Mouse (Mus musculus) left cerebral cortex, adult 11 months (tissue): ENCODE data around the gene Setx.

Experiments
- DNase-seq: peaks from one replicate; pipeline ENCODE4 v3.0.0; 2022; ENCODE audit warnings: low spot score

Gene Setx

DNA sequence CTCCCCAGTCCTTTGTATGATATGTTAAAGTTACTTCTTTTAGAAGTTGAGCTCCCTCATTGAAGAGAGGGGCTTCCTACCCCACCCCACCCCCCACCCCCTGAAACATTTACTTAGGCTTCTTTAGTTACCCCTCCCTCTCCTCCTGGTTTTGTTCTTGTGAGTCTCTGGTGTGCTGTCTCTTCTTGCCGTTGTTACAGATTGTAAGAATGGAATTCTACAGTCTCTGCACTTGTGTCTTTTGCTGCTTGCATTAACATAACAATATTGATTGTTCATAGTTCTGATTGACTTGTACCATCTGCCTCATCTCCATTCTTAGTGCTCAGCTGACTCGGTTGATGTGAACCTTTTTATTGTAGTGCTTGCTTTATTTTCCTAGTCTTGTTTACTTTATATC, 28.0 kb downstream of the Setx start:
- no peak for DNase-seq

DNA sequence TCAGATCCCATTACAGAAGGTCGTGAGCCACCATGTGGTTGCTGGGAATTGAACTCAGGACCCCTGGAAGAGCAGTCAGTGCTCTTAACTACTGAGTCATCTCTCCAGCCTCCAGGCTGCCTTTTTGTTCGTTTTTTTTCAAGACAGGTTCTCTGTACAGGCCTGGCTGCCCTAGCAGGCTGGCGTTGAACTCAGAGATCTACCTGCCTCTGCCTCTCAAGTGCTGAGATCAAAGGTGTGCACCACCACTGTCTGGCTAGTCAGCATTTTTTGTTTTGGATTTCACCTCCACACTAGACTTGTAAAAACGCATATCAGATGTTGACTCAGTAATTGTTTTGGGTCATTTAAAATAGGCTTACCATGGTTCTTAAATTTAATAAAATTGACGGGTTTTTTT, 44.1 kb downstream of the Setx start:
- DNase-seq = no peak

GRCm38 (mm10) chr2:29174887-29175286, 50.9 kb downstream of the Setx start:
- DNase-seq = no peak

GRCm38 (mm10) chr2:29179810-29180209, 55.8 kb downstream of the Setx start:
- DNase-seq = no peak

DNA sequence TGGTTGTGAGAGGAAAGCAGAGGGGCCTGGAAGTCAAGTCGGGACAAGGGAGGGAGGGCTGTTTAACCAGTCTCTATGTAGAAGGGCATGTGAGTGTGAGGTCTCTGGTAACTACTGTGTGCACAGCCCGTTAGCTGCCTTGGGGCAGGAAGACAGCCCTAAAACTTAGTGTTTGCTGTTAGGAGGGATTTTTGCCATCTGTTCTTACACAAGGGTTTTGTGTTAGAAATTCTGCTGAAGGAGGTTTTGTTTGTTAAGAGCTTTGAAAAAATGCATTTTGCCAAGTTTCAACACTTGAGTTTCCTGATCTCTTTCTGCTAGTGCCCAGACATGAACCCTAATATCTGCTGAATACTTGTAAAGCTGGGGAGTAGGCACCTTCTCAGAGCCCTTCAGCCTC, 57.1 kb downstream of the Setx start:
- DNase-seq = no peak

DNA sequence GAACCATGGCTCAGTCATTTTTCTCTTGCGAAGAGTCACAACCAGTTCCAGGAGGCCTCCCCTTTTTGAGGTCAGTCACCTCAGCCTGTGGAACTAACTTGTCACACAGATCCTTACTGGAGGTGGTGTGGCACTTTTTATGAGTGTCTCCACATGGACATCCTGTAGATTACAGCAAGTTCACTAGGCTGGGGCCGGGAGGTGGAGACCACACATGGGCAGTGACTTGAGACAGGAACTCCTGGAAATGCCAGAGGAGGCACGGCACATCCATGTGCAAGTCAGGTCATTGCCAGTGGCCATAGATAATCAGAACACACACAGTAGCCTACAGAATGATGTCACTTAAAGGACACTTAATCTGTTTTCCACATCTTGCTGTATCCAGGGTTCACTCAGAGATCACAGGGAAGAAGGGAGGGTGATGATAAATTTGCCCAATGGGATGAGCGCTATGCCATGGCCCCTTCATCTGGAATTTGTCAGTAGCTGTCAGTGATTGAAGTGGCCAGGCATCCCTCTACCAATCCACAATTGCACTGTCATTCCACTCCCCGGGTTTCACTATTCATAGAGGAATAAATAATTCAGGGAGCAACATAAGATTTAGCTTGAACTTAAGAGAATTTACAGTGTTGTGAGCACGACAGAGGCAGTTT, 59.4 kb downstream of the Setx start:
- DNase-seq = no peak

GRCm38 (mm10) chr2:29186209-29186608, 62.2 kb downstream of the Setx start:
- no peak for DNase-seq

GRCm38 (mm10) chr2:29190392-29190791, 66.4 kb downstream of the Setx start:
- no peak for DNase-seq

GRCm38 (mm10) chr2:29191216-29192215, 67.5 kb downstream of the Setx start:
- no peak for DNase-seq

DNA sequence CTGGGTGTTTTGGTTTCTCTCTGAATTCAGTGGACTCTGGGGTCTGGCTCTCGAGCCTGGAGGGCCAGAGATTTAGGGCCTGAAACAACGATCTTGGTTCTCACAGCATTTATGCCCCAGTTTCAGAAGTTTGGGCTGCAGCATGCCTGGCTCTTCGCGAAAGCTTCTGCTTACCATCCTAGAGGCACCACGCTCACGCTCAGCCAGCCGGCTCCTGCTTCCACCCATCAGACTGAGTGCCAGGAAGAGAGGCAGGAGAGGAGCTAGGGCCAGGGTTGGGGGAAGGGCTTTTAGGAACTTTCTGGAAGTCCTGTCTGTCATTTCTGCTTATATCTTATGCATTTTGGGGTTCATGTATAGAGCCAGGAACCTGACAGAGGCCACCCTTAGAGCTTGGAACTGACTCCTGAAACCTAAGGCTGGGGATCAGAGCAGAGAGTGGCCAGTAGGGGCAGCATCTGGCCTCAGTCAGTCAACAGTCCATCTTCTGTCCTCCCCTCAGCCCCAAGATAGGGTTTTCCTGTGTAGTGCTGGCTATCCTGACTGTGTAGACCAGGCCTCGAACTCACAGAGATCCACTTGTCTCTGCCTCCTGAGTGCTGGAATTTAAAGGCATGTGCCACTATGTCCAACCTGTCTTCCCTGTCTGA, 68.8 kb downstream of the Setx start:
- no peak for DNase-seq

- DNase-seq = no peak
These were observed 70.0 kb downstream of the Setx start for GRCm38 (mm10) chr2:29193819-29194546.

- DNase-seq = peak; percentile 40
These were observed 70.8 kb downstream of the Setx start for GRCm38 (mm10) chr2:29194547-29195463.

DNA sequence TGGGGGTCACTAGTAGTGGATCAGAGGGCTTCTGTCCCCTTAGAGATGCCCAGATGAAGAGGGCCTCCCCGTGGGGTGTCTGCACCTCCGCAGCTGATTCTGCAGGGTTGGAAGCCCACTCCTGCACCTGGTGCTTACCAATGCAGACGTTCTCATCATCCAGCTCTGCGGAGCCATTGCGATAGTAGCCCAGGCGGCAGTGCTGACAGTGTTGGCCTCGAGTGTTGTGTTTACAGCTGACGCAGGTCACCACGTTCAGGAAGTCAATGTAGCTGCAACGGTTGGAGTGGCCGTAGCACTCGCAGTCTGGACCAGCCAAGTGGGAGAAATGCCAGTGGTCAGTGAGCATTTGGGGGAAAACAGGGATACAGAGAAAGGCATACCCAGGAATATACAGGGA, 72.9 kb downstream of the Setx start:
- no peak for DNase-seq

DNA sequence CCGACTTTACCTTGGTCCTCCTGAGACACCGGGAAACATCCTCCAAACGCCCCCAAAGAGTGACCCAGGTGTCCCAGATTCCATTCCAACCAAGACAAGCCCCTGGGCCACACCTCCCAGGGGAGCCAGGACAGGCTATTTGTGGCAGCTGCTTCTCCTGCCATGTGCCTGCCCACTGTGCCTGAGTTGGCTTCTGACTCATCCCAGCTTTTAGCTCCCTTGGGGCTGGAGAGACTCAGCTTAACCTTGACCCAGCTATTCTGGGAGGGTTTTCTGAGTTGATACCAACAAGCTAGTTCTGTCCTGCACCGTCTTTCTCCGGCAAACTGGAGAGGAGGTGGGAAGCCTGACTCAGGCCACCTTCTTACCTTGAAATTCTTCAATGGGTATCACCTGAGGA, 74.5 kb downstream of the Setx start:
- DNase-seq = no peak

DNA sequence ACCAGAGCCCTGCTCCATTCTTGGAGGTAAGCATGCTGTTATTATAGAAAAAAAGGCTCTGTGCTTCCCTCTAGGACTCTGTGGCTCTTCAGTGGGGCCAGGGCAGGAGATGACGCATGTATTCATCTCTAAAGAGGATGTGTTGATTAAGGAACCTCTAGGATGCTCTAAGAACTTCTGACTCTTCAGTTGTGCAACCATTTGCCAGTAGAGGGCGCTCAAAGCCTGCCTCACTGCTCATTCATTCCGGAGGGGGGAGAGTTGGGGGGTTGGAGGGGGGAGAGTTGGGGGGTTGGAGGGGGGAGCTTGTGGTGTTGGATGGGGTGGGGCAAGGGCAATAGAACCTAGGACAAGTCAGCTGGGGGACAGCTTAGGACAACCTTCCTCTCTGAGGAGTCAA, 75.9 kb downstream of the Setx start:
- DNase-seq = no peak

GRCm38 (mm10) chr2:29201223-29201955, 77.4 kb downstream of the Setx start:
- no peak for DNase-seq

DNA sequence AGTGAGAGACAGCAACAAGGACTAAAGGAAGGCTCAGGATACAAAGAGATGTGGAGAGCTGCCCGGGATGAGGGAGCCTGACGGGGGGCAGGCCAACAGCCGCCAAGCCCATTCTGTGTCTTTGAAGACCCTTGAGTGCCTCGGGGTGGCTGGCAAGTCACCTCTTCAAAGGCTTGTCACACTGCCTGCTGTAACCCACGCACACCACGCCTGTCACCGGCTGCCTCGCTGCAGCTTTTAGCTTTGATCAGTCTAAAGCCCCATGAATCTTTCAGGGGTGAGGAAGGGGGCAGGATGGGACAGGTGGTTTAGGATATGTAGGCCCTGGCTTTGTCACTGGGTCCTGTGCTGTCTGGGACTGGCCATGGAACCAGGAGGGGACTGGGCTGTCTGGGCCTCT, 82.2 kb downstream of the Setx start:
- no peak for DNase-seq

GRCm38 (mm10) chr2:29216286-29217012, 92.5 kb downstream of the Setx start:
- DNase-seq = no peak

GRCm38 (mm10) chr2:29217042-29217441, 93.1 kb downstream of the Setx start:
- DNase-seq = no peak

DNA sequence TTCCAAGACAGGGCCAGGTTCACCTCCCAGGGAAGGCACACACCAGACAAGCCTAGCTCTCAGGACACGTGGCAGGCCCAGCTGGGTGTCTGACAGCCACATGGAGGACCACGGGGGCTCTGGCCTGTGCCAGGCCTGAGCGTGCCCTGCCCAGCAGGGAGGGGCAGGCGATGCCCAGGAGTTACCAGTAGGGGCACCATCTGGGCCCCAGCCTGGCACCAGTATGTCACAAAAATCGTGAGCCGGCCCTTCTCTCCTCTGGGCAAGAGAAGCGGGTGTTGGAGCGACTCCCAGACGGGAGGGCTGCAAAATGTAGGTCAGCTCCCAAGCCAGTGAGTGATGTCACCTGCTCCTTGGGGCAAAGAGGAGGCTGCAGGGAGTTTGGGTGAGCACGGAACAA, 93.9 kb downstream of the Setx start:
- peak; percentile 43 for DNase-seq
